Mouse (Mus musculus) hindbrain, embryonic 13.5 days (tissue): ENCODE results near the gene Nr5a2. TPM values are rescaled to one million over a fixed set of nuclear protein-coding genes. Genes with fewer than 3 reads are reported as not detected.

Experiments used
- ATAC-seq: fragments of 200-750 bp; cut with Nextera tagmentation; 2 replicates; pipeline ENCODE4 v1.8.0; 2017; ENCODE audit warnings: moderate TSS enrichment; ENCODE audit not compliant: low FRiP score
- H3K27ac ChIP-seq: fragments of 300-500 bp; sonication (generic); 2 replicates; pipeline ENCODE4 v1.5.1; 2015; ENCODE audit warnings: inconsistent platforms, mild to moderate bottlenecking, moderate library complexity
- H3K27me3 ChIP-seq: fragments of 300-500 bp; sonication (generic); 2 replicates; pipeline ENCODE4 v1.6.1; 2015; ENCODE audit warnings: mild to moderate bottlenecking, inconsistent platforms
- H3K36me3 ChIP-seq: fragments of 300-500 bp; sonication (generic); 2 replicates; pipeline ENCODE4 v1.6.1; 2015; ENCODE audit warnings: mild to moderate bottlenecking, inconsistent platforms
- H3K4me1 ChIP-seq: fragments of 300-500 bp; sonication (generic); replicated peaks from 2 replicates; pipeline ENCODE4 v1.6.1; 2015; ENCODE audit warnings: inconsistent platforms
- H3K4me2 ChIP-seq: fragments of 300-500 bp; sonication (generic); 2 replicates; pipeline ENCODE4 v1.6.1; 2015; ENCODE audit warnings: inconsistent platforms, mild to moderate bottlenecking, moderate library complexity
- H3K4me3 ChIP-seq: fragments of 300-500 bp; sonication (generic); 2 replicates; pipeline ENCODE4 v1.5.1; 2015; ENCODE audit warnings: mild to moderate bottlenecking, inconsistent platforms
- H3K9ac ChIP-seq: fragments of 300-500 bp; sonication (generic); 2 replicates; pipeline ENCODE4 v1.6.1; 2015; ENCODE audit warnings: mild to moderate bottlenecking, inconsistent platforms
- H3K9me3 ChIP-seq: fragments of 300-500 bp; sonication (generic); 2 replicates; pipeline ENCODE4 v1.6.1; 2016; ENCODE audit warnings: inconsistent platforms
- WGBS: fragments of 180-500 bp; shearing (Covaris S2); methylation state at CpG from one replicate; pipeline ENCODE4 v1.1.7; 2015; 5-methylcytosine and 5-hydroxymethylcytosine counted together
- polyA plus RNA-seq: library from polyadenylated mRNA; unstranded; fragments of >200 nt; fragmentation: Nextera tagmentation; extraction: Ambion mirVana; gene quantifications from 2 replicates; pipeline ENCODE4 v1.2.1, GENCODE M21; 2015

The Nr5a2 gene
- polyA plus RNA-seq, 1 experiment from 2014 or later = 0.64 TPM

- Histone ChIP-seq H3K4me3 (peak overlapping the region; percentile 44; the same call in 1 of the 2 replicates), H3K9ac (no peak overlapping the region), H3K9me3 (no peaks in the 10 kb centered on the region), H3K4me1 (peaks cover 35% of the 10 kb centered on the region), H3K4me2 (peak overlapping the region; percentile 72; the same call in 1 of the 2 replicates), H3K27me3 (peaks cover 95% of the 10 kb centered on the region), H3K27ac (no peak overlapping the region), H3K36me3 (no peaks in the 10 kb centered on the region)
- ATAC-seq = no peak
- WGBS = under 1% methylated on average over 20 of the region's 20 CpGs
Observed at GRCm38 (mm10) chr1:136947394-136948126, 12.7 kb downstream of the Nr5a2 start.

GRCm38 (mm10) chr1:136946806-136947393 lies 13.3 kb downstream of the Nr5a2 start:
- Histone ChIP-seq H3K9me3 (no peaks in the 10 kb centered on the region), H3K27me3 (peaks cover 92% of the 10 kb centered on the region), H3K36me3 (no peaks in the 10 kb centered on the region), H3K27ac (no peak overlapping the region), H3K4me2 (no peak overlapping the region), H3K4me3 (no peak overlapping the region), H3K9ac (no peak overlapping the region), H3K4me1 (peaks cover 28% of the 10 kb centered on the region)
- 2% methylated on average over 18 of the region's 18 CpGs for WGBS
- ATAC-seq = no peak

- Histone ChIP-seq H3K9ac (no peak overlapping the region), H3K4me2 (no peak overlapping the region), H3K27me3 (peaks cover 87% of the 10 kb centered on the region), H3K36me3 (no peaks in the 10 kb centered on the region), H3K9me3 (no peaks in the 10 kb centered on the region), H3K4me1 (peaks cover 28% of the 10 kb centered on the region), H3K27ac (no peak overlapping the region), H3K4me3 (no peak overlapping the region)
- WGBS = 1% methylated on average over 8 of the region's 8 CpGs
- no peak for ATAC-seq
Observed at GRCm38 (mm10) chr1:136946404-136946803, 13.8 kb downstream of the Nr5a2 start.

- Histone ChIP-seq H3K4me3 (no peak overlapping the region), H3K27ac (no peak overlapping the region), H3K9ac (no peak overlapping the region), H3K4me1 (peaks cover 28% of the 10 kb centered on the region), H3K9me3 (no peaks in the 10 kb centered on the region), H3K27me3 (peaks cover 82% of the 10 kb centered on the region), H3K36me3 (no peaks in the 10 kb centered on the region), H3K4me2 (no peak overlapping the region)
- no peak for ATAC-seq
- WGBS = 1% methylated on average over 10 of the region's 10 CpGs
Observed at GRCm38 (mm10) chr1:136945876-136946275, 14.4 kb downstream of the Nr5a2 start.

- WGBS = 2% methylated on average over 7 of the region's 7 CpGs
- Histone ChIP-seq H3K4me2 (no peak overlapping the region), H3K27ac (no peak overlapping the region), H3K27me3 (peaks cover 82% of the 10 kb centered on the region), H3K9me3 (no peaks in the 10 kb centered on the region), H3K4me1 (peaks cover 28% of the 10 kb centered on the region), H3K36me3 (no peaks in the 10 kb centered on the region), H3K9ac (no peak overlapping the region), H3K4me3 (no peak overlapping the region)
- ATAC-seq = no peak
Observed at GRCm38 (mm10) chr1:136945426-136945825, 14.8 kb downstream of the Nr5a2 start.

GRCm38 (mm10) chr1:136940603-136941002 lies 19.6 kb downstream of the Nr5a2 start:
- peaks cover 36% of the 10 kb centered on the region for H3K27me3 ChIP-seq
- H3K4me1 ChIP-seq = 0 out of 2 replicates have a peak, but pooled peaks cover 1% of the 10 kb centered on the region
- H3K27ac ChIP-seq = no peak overlapping the region
- H3K9me3 ChIP-seq = no peaks in the 10 kb centered on the region
- 54% methylated on average over 5 of the region's 5 CpGs for WGBS
- no peak overlapping the region for H3K9ac ChIP-seq
- H3K4me2 ChIP-seq = no peak overlapping the region
- ATAC-seq = no peak
- no peak overlapping the region for H3K4me3 ChIP-seq
- H3K36me3 ChIP-seq = no peaks in the 10 kb centered on the region

GRCm38 (mm10) chr1:136939220-136939619 lies 21.0 kb downstream of the Nr5a2 start:
- H3K9ac ChIP-seq = no peak overlapping the region
- H3K36me3 ChIP-seq = no peaks in the 10 kb centered on the region
- no peaks in the 10 kb centered on the region for H3K4me1 ChIP-seq
- no peak for ATAC-seq
- no peak overlapping the region for H3K27ac ChIP-seq
- H3K4me3 ChIP-seq = no peak overlapping the region
- H3K27me3 ChIP-seq = peaks cover 23% of the 10 kb centered on the region
- H3K9me3 ChIP-seq = no peaks in the 10 kb centered on the region
- 72% methylated on average over 1 of the region's 1 CpGs for WGBS
- H3K4me2 ChIP-seq = no peak overlapping the region

GRCm38 (mm10) chr1:136935960-136936324 lies 24.3 kb downstream of the Nr5a2 start:
- Histone ChIP-seq H3K27me3 (peaks cover 17% of the 10 kb centered on the region), H3K4me3 (no peak overlapping the region), H3K9ac (no peak overlapping the region), H3K27ac (no peak overlapping the region), H3K36me3 (no peaks in the 10 kb centered on the region), H3K4me2 (no peak overlapping the region), H3K4me1 (no peaks in the 10 kb centered on the region), H3K9me3 (no peaks in the 10 kb centered on the region)
- WGBS = 75% methylated on average over 2 of the region's 9 CpGs
- ATAC-seq = no peak

GRCm38 (mm10) chr1:136935316-136935959 lies 24.8 kb downstream of the Nr5a2 start:
- no peak for ATAC-seq
- peaks cover 12% of the 10 kb centered on the region for H3K27me3 ChIP-seq
- no peaks in the 10 kb centered on the region for H3K9me3 ChIP-seq
- H3K4me2 ChIP-seq = no peak overlapping the region
- no peaks in the 10 kb centered on the region for H3K36me3 ChIP-seq
- H3K4me3 ChIP-seq = no peak overlapping the region
- no peaks in the 10 kb centered on the region for H3K4me1 ChIP-seq
- no peak overlapping the region for H3K27ac ChIP-seq
- no peak overlapping the region for H3K9ac ChIP-seq
- WGBS = 73% methylated on average over 8 of the region's 8 CpGs

- H3K4me2 ChIP-seq = no peak overlapping the region
- no peaks in the 10 kb centered on the region for H3K36me3 ChIP-seq
- H3K4me3 ChIP-seq = no peak overlapping the region
- no peak for ATAC-seq
- H3K27ac ChIP-seq = no peak overlapping the region
- H3K27me3 ChIP-seq = peaks cover 10% of the 10 kb centered on the region; the same call in 1 of the 2 replicates
- 72% methylated on average over 10 of the region's 10 CpGs for WGBS
- no peak overlapping the region for H3K9ac ChIP-seq
- H3K9me3 ChIP-seq = no peaks in the 10 kb centered on the region
- no peaks in the 10 kb centered on the region for H3K4me1 ChIP-seq
Observed at GRCm38 (mm10) chr1:136934051-136934450, 26.2 kb downstream of the Nr5a2 start.

- Histone ChIP-seq H3K4me1 (no peaks in the 10 kb centered on the region), H3K27me3 (peaks cover 10% of the 10 kb centered on the region; the same call in 1 of the 2 replicates), H3K9me3 (no peaks in the 10 kb centered on the region), H3K9ac (no peak overlapping the region), H3K4me3 (no peak overlapping the region), H3K36me3 (no peaks in the 10 kb centered on the region), H3K27ac (no peak overlapping the region), H3K4me2 (no peak overlapping the region)
- ATAC-seq = no peak
- WGBS = 92% methylated on average over 5 of the region's 5 CpGs
Observed at GRCm38 (mm10) chr1:136931026-136931425, 29.2 kb downstream of the Nr5a2 start.

GRCm38 (mm10) chr1:136929743-136930142 lies 30.5 kb downstream of the Nr5a2 start:
- Histone ChIP-seq H3K9ac (no peak overlapping the region), H3K27ac (no peak overlapping the region), H3K4me1 (no peaks in the 10 kb centered on the region), H3K4me2 (no peak overlapping the region), H3K36me3 (no peaks in the 10 kb centered on the region), H3K9me3 (no peaks in the 10 kb centered on the region), H3K27me3 (peaks cover 10% of the 10 kb centered on the region; the same call in 1 of the 2 replicates), H3K4me3 (no peak overlapping the region)
- WGBS = 93% methylated on average over 6 of the region's 6 CpGs
- ATAC-seq = no peak
